Mouse (Mus musculus) testis, postnatal 14 days (tissue): ENCODE results near the gene Fam219a.

Experiments
- DNase-seq: peaks from one replicate; pipeline ENCODE4 v3.0.0; 2021; ENCODE audit warnings: low spot score

Fam219a gene

DNA sequence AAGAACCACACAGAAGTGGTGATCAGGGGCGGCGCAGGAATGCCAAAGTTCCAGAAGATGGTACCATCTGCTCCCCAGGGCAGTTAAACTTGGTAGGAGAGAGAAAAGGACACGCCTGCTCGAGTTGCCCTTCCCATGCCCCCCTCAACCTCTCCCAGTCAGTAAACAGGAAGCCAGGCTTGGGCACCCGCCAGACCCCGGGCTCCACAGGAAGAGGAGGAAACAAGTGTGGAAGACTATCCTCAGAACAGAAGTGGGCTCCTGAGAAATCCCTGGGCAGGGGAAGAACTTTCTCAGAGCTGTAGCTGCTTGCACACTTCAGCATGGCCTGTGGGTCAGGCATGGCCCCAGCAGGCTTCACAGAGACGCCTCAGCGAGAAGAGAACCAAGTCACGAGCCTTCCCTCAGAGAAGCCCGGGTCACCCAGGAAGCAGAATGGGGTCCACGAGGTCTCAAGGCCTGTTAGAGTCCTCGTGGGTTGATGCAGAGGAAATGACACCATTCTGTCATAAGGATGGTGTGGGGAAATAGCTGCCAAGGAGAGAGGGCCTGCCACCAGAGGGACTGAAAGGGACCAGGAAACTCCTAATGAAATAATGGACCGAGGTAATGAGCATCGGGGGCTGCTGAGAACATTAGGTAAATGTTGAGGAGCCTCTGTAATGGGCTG, 14.2 kb downstream of the Fam219a start:
- no peak for DNase-seq

DNA sequence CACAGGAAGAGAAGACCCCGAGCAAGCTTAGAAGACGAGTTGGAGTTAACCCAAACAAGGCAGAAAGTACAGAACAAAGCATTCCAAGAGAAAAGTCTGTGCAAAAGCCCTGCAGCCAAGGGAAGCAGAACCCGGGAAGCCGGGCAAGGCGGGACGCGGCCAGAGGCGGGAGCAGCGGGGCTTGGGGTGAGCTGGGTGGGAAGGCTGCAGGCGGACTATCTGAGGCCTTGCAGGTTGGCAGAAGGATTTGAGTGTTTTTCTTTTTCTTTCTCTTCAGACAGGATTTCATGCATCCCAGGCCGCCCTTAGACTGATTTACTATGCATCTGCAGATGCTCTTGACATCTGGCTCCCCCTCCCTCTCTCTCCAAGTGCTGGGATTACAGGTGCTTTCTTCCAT, 16.2 kb downstream of the Fam219a start:
- no peak for DNase-seq

DNA sequence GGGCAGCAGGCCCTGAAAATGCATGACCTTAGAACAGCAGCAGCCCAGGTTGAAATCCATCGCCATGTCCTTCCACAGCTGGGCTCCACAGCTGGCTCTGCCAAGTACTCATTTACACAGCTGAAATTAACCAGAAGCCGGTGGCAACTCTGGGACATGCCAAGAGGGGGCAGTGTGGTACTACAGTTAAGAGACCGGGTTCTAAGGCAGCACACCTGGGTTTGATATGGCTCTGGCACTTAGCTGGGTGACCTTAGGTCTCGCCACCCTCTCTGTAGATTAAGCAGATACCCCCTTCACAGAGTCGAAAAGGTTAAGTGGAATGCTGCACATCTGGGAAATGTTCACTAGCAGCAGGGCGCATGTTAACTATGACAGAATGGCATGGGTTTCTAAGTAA, 16.8 kb downstream of the Fam219a start:
- DNase-seq, result no peak

DNA sequence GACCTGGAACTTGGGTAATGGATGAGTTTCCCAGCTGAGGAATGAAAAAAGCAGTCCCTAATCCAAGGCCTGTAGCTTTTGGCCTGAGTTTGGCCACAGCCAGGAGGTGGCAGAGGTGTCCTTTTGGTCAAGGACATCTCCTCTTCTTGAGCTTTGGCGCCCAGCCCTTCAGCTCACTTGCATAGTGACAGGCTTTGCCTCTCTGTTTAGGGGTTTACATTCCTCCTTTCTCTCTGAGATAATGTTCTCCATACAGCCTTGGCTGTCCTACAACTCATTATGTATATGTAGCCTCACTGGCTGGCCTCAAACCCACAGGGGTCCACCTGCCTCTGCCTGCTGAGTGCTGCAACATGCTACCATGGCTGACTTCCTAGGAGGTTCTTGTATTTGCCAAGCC, 22.3 kb downstream of the Fam219a start:
- no peak for DNase-seq

DNA sequence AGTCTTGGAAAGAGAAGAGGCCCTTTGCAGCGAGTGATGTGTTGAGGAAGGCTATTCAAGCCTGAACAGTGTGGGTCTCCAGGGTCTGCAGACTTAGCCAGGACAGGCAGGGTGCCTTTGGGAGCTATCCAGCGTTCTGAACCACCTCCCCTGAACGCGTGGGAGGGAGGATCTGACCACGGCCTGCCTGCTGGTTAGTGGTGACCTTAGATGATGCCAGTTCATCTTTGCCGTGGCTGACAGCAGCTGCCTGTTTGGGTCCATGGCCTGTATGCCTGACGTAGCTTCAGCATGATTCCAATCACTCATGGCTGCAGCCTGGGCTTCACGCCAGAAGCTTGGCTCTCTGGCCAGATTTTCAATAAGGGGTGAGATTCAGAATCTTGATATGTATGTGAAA, 23.4 kb downstream of the Fam219a start:
- DNase-seq, result no peak

DNA sequence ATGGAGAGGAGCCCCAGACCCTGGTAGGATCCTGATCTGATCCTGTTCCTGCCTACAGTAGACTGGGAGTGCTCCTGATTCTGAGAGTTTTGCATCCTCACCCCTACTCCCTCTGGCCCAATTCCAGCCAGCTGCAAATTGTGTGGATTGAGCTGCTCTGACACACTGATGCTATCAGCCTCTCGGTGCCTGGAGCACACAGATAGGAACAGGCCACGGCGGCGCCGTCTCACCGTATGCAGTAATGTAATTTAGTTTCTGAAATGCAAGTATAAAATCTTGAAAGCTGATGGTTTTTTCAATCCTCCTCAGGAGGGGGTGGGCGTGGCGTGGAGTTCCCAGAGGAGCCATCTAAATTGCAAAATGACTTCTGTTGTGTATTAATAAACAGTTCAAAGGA, 27.2 kb downstream of the Fam219a start:
- DNase-seq, result no peak

DNA sequence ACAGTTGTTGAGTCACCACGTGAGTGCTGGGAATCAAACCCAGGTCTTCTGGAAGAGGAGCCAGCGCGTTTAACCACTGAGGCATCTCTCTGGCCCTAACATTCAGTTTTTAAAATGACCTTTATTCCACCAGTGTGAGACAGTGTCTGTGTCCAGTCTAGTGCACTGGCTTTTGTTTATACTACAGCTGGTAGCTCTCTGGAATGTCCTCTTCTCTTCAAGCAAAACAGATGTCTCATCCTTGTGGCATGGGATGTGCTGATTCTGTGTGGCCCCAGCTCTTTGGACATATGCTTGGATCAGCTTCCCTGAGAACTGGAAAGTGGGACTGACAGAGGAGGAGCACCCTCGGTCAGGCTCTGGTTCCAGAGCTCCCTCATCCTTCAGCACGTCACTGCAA, 34.5 kb downstream of the Fam219a start:
- DNase-seq, result no peak

DNA sequence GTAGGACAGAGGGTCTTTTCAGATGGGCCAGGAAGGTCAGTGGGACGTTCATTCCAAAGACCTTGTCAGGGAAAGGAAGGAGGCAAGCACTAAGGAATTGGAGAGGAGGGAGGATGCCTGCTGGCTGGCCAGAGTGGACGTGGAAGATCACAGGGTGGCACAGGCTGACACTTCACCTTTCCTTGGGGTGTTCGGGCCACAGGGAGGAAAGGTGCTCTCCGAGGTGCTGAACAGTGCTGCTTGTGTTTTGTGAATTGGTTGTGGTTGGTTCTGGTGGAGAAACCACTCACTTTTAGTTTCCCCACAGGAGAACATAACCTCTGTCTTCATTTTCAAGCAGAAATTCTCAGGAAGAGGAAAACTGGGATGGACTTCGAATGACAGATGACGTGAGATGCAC, 36.9 kb downstream of the Fam219a start:
- DNase-seq, result no peak

DNA sequence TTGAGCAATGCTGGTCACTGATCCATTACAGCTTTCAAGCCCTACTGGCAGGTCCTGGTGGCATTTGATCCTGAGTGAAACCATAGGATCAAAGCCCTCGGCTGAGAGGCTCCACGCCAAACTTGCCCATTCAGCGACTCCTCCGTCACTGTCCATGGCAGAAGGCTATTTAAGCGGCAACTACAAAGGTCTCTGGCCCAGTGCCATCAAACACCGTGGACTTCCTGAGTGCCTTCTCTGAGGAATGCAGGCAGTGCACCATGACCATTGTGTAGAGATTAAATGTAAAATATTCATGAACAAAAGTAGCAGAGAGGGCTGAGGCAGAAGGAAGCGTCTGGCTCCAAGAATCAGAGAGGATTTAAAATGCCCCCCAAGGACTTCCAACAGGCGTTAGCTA, 41.3 kb downstream of the Fam219a start:
- no peak for DNase-seq

DNA sequence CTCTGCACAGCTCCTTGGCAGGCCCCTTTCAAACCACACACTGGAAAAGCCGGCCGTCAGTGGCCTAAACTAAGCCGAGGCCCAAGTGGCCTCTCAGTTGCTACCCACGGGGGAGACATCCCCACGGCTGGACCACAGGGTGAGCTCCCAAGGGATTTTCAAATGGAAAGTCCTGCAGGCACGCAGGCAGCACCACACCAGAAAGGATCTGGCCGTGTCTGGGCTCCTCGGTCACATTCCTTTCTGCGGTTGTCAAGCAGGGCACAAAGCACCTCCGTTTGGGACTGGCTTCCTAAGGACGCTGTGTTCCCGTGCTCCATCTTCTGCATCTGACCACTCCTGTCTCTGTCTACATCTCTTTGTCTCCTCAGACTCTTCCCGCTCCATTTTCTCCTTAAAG, 42.3 kb downstream of the Fam219a start:
- DNase-seq, result no peak

DNA sequence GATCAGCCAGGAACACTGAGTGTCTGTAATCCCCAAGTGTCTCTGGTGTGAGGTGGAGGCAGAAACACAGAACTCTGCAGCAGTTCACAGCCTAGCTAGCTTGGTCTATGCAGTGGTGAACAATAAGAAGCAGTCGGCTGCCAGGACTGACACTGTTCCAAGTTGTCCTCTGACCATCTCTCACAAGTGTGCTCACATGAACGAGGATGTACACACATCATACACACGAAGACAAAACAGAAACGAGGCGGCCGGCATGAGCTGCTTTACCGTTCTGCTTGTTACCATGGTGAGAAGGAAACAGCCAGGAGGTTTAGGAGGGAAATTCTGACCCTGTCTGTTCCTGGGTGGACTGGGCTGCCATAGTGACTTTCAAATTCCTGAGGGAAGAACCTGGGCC, 42.8 kb downstream of the Fam219a start:
- no peak for DNase-seq

DNA sequence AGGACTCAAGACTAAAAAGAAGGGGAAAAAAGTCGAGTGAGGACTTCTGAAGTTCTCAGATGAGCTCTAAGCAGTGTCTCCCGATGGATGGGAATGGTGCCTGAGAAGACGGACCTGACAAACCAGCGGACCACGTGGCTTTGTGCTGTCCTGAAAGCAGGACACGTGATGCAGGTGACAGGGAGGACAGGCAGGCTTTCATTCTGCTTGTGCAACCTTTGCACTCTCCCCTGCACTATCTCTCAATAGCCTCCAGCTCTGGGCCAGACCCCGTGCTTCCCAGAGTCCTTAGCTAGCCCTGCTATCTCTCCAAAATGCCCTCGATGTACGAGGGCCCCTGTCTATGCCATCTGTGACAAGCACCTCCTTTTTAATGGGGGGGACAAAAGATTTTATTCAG, 44.5 kb downstream of the Fam219a start:
- no peak for DNase-seq

DNA sequence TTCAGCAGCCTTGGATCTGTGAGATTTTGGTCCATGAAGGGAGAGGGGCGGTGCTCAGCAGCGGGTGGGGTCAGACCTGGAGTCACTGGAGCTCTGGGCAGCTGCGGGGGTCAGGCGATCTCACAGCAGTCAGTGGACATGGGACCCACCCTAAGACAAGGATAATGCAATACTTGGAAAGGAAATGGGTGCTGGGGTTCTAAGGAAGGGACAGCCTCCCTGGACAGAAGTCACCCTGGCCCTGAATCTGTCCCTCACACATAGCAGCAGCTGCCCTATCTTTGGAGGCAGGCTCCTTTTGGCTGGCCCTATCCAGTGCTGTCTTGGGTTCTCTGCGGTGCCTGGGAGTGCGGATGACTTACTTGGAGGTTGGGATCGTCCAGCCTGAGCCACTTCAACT, 45.5 kb downstream of the Fam219a start:
- DNase-seq, result no peak

DNA sequence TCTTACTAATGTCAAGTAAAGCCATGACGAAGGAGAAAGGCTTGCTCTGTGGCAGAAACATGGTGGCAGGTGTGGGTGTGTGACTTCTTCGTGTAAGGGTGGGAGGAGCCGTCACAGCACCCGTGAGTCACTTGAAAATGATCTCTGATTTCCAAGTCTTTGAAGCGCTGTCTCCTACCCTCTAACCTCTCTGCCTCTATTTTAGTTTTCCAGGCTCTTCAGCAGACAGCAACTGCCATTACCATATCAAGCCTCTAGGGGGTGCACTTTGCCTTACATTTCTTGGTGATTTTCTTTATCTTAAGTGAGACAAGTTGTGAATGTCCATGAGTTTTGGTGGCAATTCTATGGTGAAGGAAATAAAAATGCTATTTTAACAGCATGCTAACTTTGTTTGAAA, 46.5 kb downstream of the Fam219a start:
- no peak for DNase-seq

DNA sequence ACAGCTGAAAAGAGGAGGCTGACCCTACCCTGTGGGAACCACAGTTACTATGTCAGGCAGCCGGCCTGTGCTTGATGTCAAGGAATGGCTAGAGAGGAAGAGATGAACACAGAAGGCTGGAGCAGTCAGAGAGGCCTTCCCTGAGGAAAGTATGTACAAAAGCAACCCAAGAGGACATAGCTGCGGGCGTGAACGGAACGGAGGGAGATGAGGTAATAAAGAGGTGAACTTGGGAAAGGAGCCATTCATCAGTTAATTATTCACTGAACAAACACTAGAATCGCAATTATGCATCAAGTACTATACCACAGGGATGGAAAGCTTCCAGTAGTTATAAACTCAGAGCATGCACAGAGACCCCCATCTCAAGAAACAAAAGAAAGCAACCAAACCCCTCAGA, 47.2 kb downstream of the Fam219a start:
- DNase-seq, result no peak

DNA sequence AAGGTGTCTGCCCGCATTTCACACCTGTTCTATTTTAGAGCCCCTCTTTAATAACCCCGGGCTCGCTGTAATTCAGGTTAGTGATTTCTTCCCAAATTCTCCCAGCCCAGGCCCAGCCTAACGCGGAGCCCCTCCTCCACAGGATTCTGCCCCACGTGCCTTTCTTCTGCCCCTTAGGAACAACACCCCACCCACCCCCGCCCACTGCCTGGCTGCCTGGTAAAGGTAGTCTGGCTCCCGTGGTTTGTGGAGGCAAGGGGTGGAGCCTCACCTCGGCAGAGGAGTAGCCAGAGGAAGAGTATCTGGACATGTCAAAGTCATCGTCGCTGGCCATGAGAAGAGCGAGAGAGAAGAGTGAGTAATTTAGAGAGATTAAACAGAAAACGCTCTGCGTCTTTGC, 48.7 kb downstream of the Fam219a start:
- DNase-seq, result no peak

DNA sequence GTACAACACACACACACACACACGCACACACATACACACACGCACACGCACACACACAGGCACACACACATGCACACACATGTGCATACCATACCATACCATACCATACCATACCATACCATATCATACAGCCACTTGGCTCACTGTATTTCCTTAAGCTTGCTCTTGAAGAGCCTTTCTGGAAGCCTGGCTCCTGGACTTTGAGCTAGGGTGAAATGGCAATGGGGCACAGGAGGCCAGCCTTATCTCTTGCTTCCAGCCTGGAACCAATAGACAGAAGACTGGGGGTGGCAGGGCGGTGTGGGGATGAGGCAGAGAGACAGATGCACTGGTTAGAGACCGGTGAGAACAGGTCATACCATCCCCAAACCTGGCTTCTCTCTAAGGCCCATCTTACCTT, 50.1 kb downstream of the Fam219a start:
- DNase-seq, result no peak

DNA sequence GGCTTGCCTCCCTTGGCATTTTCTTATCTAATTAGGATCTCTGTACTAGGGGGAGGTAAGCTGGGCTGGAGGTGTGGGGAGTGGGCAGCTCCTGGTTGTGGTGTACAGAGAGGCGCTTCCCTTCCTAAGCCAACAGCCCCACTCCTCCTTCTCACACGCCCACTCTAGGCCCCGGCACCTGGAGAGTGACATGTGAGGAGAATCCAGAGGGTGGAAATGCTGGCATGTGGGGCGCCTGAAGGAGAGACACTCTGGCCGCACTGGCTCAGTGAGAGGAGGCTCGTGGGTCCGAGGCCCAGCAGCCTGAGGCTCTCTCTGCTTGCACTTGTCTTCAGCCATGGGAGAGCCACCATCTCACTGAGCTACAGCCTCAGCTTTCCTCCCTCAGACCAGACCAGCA, 51.0 kb downstream of the Fam219a start:
- DNase-seq, result no peak

DNA sequence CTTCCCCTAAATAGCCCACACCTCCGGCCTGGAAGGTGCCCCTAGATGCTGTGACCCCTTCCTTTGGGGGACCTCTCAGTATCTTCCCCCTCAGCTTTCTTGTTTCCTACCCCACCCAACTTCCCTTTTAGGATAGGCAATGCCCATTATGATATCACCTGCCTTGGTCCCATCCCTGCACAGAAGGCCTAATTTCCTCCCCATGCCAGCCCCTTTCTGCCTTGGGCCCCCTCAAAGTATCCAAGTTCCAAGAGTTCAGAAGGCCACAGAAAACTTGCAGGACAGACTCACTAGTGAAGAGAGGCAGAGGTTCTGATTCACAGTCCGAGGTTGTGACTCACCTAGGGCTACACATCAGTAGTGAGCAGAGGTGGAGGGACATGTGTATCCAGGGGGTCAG, 52.1 kb downstream of the Fam219a start, which contains the start of gene 1110017D15Rik:
1110017D15Rik (minus strand) TSS at position 101 of the 400 bp plus-strand sequence.
- DNase-seq, result no peak

DNA sequence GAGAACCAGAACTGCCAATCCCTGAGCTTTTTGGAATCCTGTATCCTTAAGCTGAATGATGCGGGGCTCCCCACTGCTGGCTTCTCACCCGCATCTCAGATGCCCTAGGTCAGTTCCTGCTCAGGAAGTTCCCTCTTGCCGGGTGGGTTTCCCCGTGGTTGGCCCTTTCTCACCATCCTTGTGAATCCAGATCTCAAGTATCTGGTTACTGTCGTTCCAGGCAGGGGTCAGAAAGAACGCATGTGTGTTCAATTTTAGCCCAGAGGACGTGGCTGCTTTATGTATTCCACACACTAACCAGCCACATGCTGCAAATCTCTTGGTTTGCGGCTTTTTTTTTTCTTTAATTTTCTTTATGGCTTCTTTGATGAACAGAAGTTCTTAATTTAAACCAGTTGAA, 55.6 kb downstream of the Fam219a start:
- DNase-seq, result no peak

DNA sequence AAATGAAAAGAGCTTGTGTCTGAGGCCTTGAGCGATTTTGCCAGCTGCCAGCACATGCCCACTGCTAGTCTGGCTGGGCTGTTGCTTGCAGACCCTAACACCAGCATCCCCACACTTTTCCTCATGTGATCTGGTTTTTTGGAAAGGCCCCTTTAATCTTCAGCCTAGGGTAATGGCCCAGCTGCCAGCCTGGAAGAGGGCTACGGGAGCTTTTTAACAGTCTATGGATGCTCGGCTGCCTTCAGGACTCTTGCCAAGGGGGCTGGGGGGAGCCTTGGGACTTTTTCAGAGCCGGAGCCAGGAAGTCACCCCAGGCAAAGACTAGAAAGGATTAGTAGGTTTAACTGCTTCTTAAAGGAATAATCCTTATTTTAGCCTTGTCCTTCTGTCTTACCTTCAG, 56.0 kb downstream of the Fam219a start:
- no peak for DNase-seq

DNA sequence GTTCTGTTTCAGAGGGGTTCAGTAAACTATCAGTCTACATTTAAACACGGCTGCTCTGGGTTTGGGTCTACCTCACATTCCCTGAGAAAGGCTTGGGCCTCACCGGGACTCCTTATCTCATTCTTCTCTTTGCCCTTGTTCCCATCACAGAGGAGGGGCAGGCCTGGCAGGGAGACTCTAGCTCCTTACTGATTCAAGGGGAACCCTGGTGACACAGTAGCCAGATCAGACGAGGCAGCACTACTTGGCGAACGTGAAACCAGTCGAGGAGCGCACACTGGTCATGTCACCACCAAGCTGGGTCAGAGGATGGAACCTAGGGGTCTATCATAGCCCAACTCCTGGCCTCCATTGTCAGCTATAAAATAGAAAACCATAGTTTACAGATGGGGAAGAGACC, 61.3 kb downstream of the Fam219a start:
- no peak for DNase-seq

DNA sequence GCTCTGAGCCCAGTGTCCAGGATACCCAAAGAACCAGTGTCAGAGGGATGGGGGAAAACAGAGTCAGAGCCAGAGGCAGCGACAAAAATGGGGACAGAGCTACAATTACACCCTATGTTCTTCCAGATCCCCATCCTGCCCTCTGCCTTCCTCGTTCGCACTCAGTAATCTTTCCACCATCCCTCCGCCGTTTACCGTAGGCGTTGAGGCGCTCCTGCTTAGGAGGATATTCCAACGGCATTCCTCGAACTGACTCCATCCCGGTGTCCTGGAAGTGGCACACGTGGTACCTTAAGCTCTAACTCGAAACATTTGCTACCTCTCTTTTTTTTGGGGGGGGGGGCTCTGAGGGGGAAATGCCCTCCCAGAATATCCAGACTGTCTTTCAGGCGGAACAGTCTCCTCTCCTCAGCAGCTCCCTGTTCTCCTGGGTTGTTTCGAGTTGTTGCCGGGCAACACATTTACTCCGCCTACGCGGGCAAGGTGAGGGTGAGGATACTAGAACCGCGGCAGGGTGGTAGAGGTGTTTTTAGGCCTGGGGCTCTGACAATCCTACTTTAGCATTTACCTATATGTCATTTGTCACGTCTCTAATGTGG, 61.9 kb downstream of the Fam219a start:
- DNase-seq, result no peak

DNA sequence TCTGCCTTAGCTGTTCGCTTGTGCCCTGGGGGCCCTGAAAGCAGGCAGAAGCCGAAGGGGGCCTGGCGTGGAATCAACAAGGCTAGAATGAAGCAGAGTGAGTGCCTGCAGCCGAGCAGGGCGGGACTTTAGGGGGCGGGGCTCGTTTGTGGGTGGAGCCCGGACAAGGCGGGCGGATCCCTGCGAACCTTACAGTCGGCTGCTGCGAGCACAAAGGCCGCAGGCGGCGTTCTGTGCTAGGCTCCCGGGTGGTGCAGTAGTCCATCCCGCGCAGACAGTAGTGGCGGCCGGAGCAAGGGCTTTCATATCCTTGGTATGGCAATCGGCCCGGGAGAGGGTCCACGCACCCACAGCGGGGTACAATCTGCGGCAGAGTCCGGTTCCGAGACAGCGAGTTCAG, 62.4 kb downstream of the Fam219a start:
- peak; percentile 81 for DNase-seq
